Mouse (Mus musculus): ENCODE measurements at regions not wholly inside any gene's neighbourhood (a gene's known extent, or its start where the extent isn't known, plus 50 kb on each side); places are given as distances from the start of the nearest gene placed in this dataset.

- 0 out of 2 replicates have a peak overlapping the region, but pooled peaks have one; percentile 5 for H3K4me2 ChIP-seq (ENCODE audit: low read length)
- no peaks in the 10 kb centered on the region for H3K9me3 ChIP-seq (ENCODE audit: control insufficient read depth, low read length)
- no peak for DNase-seq (ENCODE audit: low spot score)
- no peak overlapping the region for H3K4me3 ChIP-seq (ENCODE audit: low read depth, low read length)
- H3K27me3 ChIP-seq (replicated peaks; ENCODE audit: control insufficient read depth, insufficient read depth, low read length): no peaks in the 10 kb centered on the region
- H3K9ac ChIP-seq (ENCODE audit: low read length): no peak overlapping the region
- no peak for ATAC-seq (replicated peaks; ENCODE audit: low FRiP score, low TSS enrichment, low read depth)
- H3K36me3 ChIP-seq (ENCODE audit: control insufficient read depth, insufficient read depth, low read length): no peaks in the 10 kb centered on the region
- WGBS: 44% methylated on average over 8 of the region's 8 CpGs
- no peaks in the 10 kb centered on the region for H3K4me1 ChIP-seq (replicated peaks; ENCODE audit: control insufficient read depth, insufficient read depth, low read length)
- no peak overlapping the region for H3K27ac ChIP-seq (ENCODE audit: low read depth)
Observed at GRCm38 (mm10) chr8:8440903-8441302, 220.1 kb downstream of the Efnb2 start.

GRCm38 (mm10) chr8:8426201-8426600 is 234.8 kb downstream of the Efnb2 start:
- WGBS: 42% methylated on average over 4 of the region's 4 CpGs
- no peaks in the 10 kb centered on the region for H3K36me3 ChIP-seq (ENCODE audit: control insufficient read depth, insufficient read depth, low read length)
- DNase-seq (ENCODE audit: low spot score) (no peak), ATAC-seq (replicated peaks; ENCODE audit: low FRiP score, low TSS enrichment, low read depth) (no peak)
- H3K4me2 ChIP-seq (ENCODE audit: low read length): no peak overlapping the region
- H3K9me3 ChIP-seq (ENCODE audit: control insufficient read depth, low read length): no peaks in the 10 kb centered on the region
- H3K9ac ChIP-seq (ENCODE audit: low read length): no peak overlapping the region
- no peaks in the 10 kb centered on the region for H3K27me3 ChIP-seq (replicated peaks; ENCODE audit: control insufficient read depth, insufficient read depth, low read length)
- no peak overlapping the region for H3K4me3 ChIP-seq (ENCODE audit: low read depth, low read length)
- H3K27ac ChIP-seq (ENCODE audit: low read depth): no peak overlapping the region
- no peaks in the 10 kb centered on the region for H3K4me1 ChIP-seq (replicated peaks; ENCODE audit: control insufficient read depth, insufficient read depth, low read length)

- Histone ChIP-seq H3K4me2 (ENCODE audit: low read length) (no peak overlapping the region), H3K9me3 (ENCODE audit: control insufficient read depth, low read length) (no peaks in the 10 kb centered on the region), H3K4me1 (replicated peaks; ENCODE audit: control insufficient read depth, insufficient read depth, low read length) (no peaks in the 10 kb centered on the region), H3K27ac (ENCODE audit: low read depth) (no peak overlapping the region), H3K36me3 (ENCODE audit: control insufficient read depth, insufficient read depth, low read length) (no peaks in the 10 kb centered on the region), H3K27me3 (replicated peaks; ENCODE audit: control insufficient read depth, insufficient read depth, low read length) (no peaks in the 10 kb centered on the region), H3K9ac (ENCODE audit: low read length) (no peak overlapping the region), H3K4me3 (ENCODE audit: low read depth, low read length) (no peak overlapping the region)
- 90% methylated on average over 2 of the region's 2 CpGs for WGBS
- ATAC-seq (replicated peaks; ENCODE audit: low FRiP score, low TSS enrichment, low read depth): no peak
- no peak for DNase-seq (ENCODE audit: low spot score)
Observed at GRCm38 (mm10) chr8:8423443-8423842, 237.6 kb downstream of the Efnb2 start.

GRCm38 (mm10) chr8:8421713-8422112 is 239.3 kb downstream of the Efnb2 start:
- ATAC-seq (replicated peaks; ENCODE audit: low FRiP score, low TSS enrichment, low read depth) (no peak), DNase-seq (ENCODE audit: low spot score) (no peak)
- no peaks in the 10 kb centered on the region for H3K4me1 ChIP-seq (replicated peaks; ENCODE audit: control insufficient read depth, insufficient read depth, low read length)
- no peaks in the 10 kb centered on the region for H3K36me3 ChIP-seq (ENCODE audit: control insufficient read depth, insufficient read depth, low read length)
- no peak overlapping the region for H3K4me3 ChIP-seq (ENCODE audit: low read depth, low read length)
- H3K9me3 ChIP-seq (ENCODE audit: control insufficient read depth, low read length): no peaks in the 10 kb centered on the region
- no peak overlapping the region for H3K27ac ChIP-seq (ENCODE audit: low read depth)
- WGBS: 57% methylated on average over 5 of the region's 5 CpGs
- no peaks in the 10 kb centered on the region for H3K27me3 ChIP-seq (replicated peaks; ENCODE audit: control insufficient read depth, insufficient read depth, low read length)
- H3K4me2 ChIP-seq (ENCODE audit: low read length): no peak overlapping the region
- no peak overlapping the region for H3K9ac ChIP-seq (ENCODE audit: low read length)

- Histone ChIP-seq H3K4me3 (ENCODE audit: low read depth, low read length) (no peak overlapping the region), H3K27me3 (replicated peaks; ENCODE audit: control insufficient read depth, insufficient read depth, low read length) (no peaks in the 10 kb centered on the region), H3K9ac (ENCODE audit: low read length) (no peak overlapping the region), H3K27ac (ENCODE audit: low read depth) (peak overlapping the region; percentile 20; the same call in 1 of the 2 replicates), H3K9me3 (ENCODE audit: control insufficient read depth, low read length) (no peaks in the 10 kb centered on the region), H3K36me3 (ENCODE audit: control insufficient read depth, insufficient read depth, low read length) (no peaks in the 10 kb centered on the region), H3K4me1 (replicated peaks; ENCODE audit: control insufficient read depth, insufficient read depth, low read length) (no peaks in the 10 kb centered on the region), H3K4me2 (ENCODE audit: low read length) (no peak overlapping the region)
- DNase-seq (ENCODE audit: low spot score) (no peak), ATAC-seq (replicated peaks; ENCODE audit: low FRiP score, low TSS enrichment, low read depth) (peak; percentile 62; the same call in 1 of the 2 replicates)
- WGBS: 48% methylated on average over 15 of the region's 15 CpGs
Observed at GRCm38 (mm10) chr8:8419360-8420330, 241.4 kb downstream of the Efnb2 start.

- no peak for DNase-seq (ENCODE audit: low spot score)
- H3K27me3 ChIP-seq (replicated peaks; ENCODE audit: control insufficient read depth, insufficient read depth, low read length): no peaks in the 10 kb centered on the region
- no peak overlapping the region for H3K4me3 ChIP-seq (ENCODE audit: low read depth, low read length)
- H3K9ac ChIP-seq (ENCODE audit: low read length): no peak overlapping the region
- H3K4me2 ChIP-seq (ENCODE audit: low read length): no peak overlapping the region
- 0 out of 2 replicates have a peak, but pooled peaks have one; percentile 50 for ATAC-seq (replicated peaks; ENCODE audit: low FRiP score, low TSS enrichment, low read depth)
- 72% methylated on average over 6 of the region's 6 CpGs for WGBS
- no peaks in the 10 kb centered on the region for H3K9me3 ChIP-seq (ENCODE audit: control insufficient read depth, low read length)
- H3K27ac ChIP-seq (ENCODE audit: low read depth): peak overlapping the region; percentile 20; the same call in 1 of the 2 replicates
- H3K4me1 ChIP-seq (replicated peaks; ENCODE audit: control insufficient read depth, insufficient read depth, low read length): no peaks in the 10 kb centered on the region
- H3K36me3 ChIP-seq (ENCODE audit: control insufficient read depth, insufficient read depth, low read length): no peaks in the 10 kb centered on the region
Observed at GRCm38 (mm10) chr8:8418929-8419328, 242.1 kb downstream of the Efnb2 start.

GRCm38 (mm10) chr8:8418525-8418924 is 242.5 kb downstream of the Efnb2 start:
- no peak overlapping the region for H3K27ac ChIP-seq (ENCODE audit: low read depth)
- 77% methylated on average over 2 of the region's 2 CpGs for WGBS
- H3K36me3 ChIP-seq (ENCODE audit: control insufficient read depth, insufficient read depth, low read length): no peaks in the 10 kb centered on the region
- H3K4me1 ChIP-seq (replicated peaks; ENCODE audit: control insufficient read depth, insufficient read depth, low read length): no peaks in the 10 kb centered on the region
- H3K27me3 ChIP-seq (replicated peaks; ENCODE audit: control insufficient read depth, insufficient read depth, low read length): no peaks in the 10 kb centered on the region
- H3K9me3 ChIP-seq (ENCODE audit: control insufficient read depth, low read length): no peaks in the 10 kb centered on the region
- no peak overlapping the region for H3K4me3 ChIP-seq (ENCODE audit: low read depth, low read length)
- ATAC-seq (replicated peaks; ENCODE audit: low FRiP score, low TSS enrichment, low read depth): no peak
- no peak overlapping the region for H3K4me2 ChIP-seq (ENCODE audit: low read length)
- no peak for DNase-seq (ENCODE audit: low spot score)
- H3K9ac ChIP-seq (ENCODE audit: low read length): no peak overlapping the region

GRCm38 (mm10) chr8:8416092-8416701 is 244.8 kb downstream of the Efnb2 start:
- 67% methylated on average over 10 of the region's 10 CpGs for WGBS
- no peak for DNase-seq (ENCODE audit: low spot score)
- H3K36me3 ChIP-seq (ENCODE audit: control insufficient read depth, insufficient read depth, low read length): no peaks in the 10 kb centered on the region

More at GRCm38 (mm10) chr8:8416092-8416701, 244.8 kb downstream of the Efnb2 start:
- no peaks in the 10 kb centered on the region for H3K4me1 ChIP-seq (replicated peaks; ENCODE audit: control insufficient read depth, insufficient read depth, low read length)
- H3K27ac ChIP-seq (ENCODE audit: low read depth): no peak overlapping the region
- no peak for ATAC-seq (replicated peaks; ENCODE audit: low FRiP score, low TSS enrichment, low read depth)
- no peak overlapping the region for H3K4me3 ChIP-seq (ENCODE audit: low read depth, low read length)
- no peaks in the 10 kb centered on the region for H3K9me3 ChIP-seq (ENCODE audit: control insufficient read depth, low read length)
- H3K27me3 ChIP-seq (replicated peaks; ENCODE audit: control insufficient read depth, insufficient read depth, low read length): no peaks in the 10 kb centered on the region
- H3K9ac ChIP-seq (ENCODE audit: low read length): no peak overlapping the region
- no peak overlapping the region for H3K4me2 ChIP-seq (ENCODE audit: low read length)

All from intestine, embryonic 14.5 days (tissue).